Mouse (Mus musculus) gastrocnemius, adult 2 months (tissue): Measurements from ENCODE around the gene Gga2. TPM values are rescaled to one million over a fixed set of nuclear protein-coding genes. Genes with fewer than 3 reads are reported as not detected.

Source experiments
- DNase-seq: peaks from one replicate; pipeline ENCODE4 v3.0.0; 2022
- H3K27ac ChIP-seq: fragments of 200-600 bp; 2 replicates; pipeline ENCODE4 v1.8.1; 2022; ENCODE audit warnings: mild to moderate bottlenecking
- H3K4me3 ChIP-seq: fragments of 200-600 bp; 2 replicates; pipeline ENCODE4 v1.8.1; 2022; ENCODE audit warnings: mild to moderate bottlenecking, moderate library complexity
- CTCF ChIP-seq: fragments of 200-600 bp; IDR thresholded peaks from 2 replicates; pipeline ENCODE4 v1.8.1; 2022; ENCODE audit warnings: antibody characterized with exemption, mild to moderate bottlenecking, moderate library complexity
- intact Hi-C: fragments of 180-260 bp; cut with DNase I; formaldehyde crosslinking; loops from one replicate; pipeline ENCODE4 v1.15.1; 2025
- total RNA-seq, 2 experiments: library from RNA; stranded (reverse); gene quantifications; 2 replicates each; pipeline ENCODE4 v1.2.3; 2021

The Gga2 gene
- total RNA-seq, 2 experiments from 2014 or later = 12.2 to 13.5 TPM

DNA sequence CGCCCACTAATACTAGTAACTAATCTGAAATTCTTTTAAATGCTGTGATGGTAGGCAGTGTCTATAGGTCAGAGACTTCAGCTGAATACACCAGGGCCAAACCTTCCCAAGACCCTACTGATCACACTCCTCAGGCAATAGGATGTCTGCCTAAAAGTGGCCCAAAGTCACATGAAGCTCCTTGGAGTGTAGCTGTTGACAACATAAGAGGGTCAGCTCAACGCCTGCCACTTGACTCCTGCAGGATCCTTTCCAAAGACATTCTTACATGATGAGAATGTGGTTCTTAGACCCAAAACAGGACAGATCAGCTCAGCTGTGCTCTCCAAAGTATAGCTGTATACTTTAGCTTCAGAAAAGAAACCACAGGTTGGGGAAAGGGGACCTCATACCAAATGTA, 78.7 kb downstream of the Gga2 start:
- intact Hi-C loops = no loop called here
- H3K27ac ChIP-seq = no peak overlapping the region
- no peak overlapping the region for H3K4me3 ChIP-seq
- no peak for DNase-seq
- TF ChIP-seq CTCF = no peak

DNA sequence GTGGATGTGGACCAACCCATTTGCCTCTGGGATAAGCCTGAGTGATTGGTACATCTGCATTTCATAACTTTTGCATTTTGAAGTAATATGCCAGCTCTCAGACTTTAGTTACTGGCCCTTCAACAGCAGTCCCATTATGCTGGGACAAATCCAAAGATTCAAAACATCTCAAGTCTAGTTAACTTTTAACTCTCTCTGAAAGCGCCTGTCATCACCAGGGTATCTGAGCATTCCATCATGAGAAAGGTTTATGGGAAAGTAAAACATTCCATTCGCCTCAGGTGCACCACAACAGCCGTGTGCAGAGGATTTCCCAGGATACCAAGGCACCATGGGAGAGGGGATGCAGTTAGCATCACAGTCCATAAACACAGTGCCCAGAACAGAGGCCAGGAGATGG, 79.4 kb downstream of the Gga2 start:
- intact Hi-C loops = no loop called here
- no peak overlapping the region for H3K4me3 ChIP-seq
- no peak for DNase-seq
- no peak overlapping the region for H3K27ac ChIP-seq
- TF ChIP-seq CTCF = no peak

DNA sequence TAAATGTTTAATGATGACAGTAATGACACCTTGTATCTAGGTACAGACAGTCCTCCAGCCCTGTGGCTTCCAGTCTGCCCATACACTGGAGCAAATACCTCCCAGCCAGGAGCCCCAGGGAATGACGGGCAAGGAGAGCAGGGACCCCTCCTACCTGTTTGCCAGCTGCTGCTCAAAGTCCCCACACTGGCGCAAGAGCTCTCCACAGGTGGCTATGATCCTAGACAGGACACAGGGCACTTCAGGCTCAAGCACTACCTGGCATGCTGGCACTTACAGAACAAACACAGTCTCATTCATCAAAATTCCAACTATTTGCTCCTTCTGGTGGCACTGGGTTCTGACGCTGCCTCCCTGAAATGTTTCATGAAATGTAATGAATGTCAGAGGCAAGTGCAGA, 80.0 kb downstream of the Gga2 start:
- intact Hi-C loops = no loop called here
- no peak for TF ChIP-seq CTCF
- Histone ChIP-seq H3K4me3 (no peak overlapping the region), H3K27ac (no peak overlapping the region)
- DNase-seq = no peak

DNA sequence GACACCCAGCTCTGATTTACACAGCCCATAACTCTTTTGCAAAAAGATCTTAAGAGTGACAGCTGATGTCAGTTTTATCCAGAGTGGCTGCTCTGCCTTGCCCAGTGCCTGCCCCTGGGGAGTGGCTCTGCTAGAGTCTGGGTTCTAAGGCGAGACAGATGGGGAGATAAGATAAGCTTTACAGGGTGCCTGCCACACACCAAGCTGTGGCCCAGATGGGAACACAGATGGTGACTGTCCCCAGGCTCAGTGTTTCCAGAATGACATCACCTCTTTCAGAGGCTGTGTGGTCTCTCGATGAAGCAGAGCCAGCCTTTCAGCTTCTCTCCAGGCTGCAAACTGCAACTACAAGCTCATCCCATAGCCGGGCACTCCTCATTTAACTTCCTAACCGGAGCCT, 81.3 kb downstream of the Gga2 start:
- no peak overlapping the region for H3K4me3 ChIP-seq
- TF ChIP-seq CTCF = no peak
- intact Hi-C loops = no loop called here
- H3K27ac ChIP-seq = no peak overlapping the region
- no peak for DNase-seq

DNA sequence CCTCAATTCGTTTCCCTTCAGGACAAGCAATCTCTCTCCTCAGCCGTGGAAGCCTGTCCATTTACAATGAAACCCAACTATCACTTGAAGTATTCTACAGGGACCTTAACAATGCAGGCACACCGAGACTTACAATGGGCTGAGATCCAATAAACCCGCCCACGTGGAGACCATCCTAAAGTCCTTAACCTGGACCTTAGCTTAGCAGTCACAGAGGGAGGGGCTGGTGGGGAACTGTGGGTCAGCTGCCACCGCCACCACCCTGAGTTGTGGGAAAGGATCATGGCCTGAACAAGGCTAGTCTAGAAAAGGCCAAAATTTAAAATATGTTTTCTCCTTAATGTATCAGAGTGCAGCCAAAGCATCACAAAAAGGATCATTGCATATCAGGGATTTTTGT, 81.8 kb downstream of the Gga2 start:
- DNase-seq = no peak
- Histone ChIP-seq H3K27ac (no peak overlapping the region), H3K4me3 (no peak overlapping the region)
- intact Hi-C loops = no loop called here
- TF ChIP-seq CTCF = no peak

DNA sequence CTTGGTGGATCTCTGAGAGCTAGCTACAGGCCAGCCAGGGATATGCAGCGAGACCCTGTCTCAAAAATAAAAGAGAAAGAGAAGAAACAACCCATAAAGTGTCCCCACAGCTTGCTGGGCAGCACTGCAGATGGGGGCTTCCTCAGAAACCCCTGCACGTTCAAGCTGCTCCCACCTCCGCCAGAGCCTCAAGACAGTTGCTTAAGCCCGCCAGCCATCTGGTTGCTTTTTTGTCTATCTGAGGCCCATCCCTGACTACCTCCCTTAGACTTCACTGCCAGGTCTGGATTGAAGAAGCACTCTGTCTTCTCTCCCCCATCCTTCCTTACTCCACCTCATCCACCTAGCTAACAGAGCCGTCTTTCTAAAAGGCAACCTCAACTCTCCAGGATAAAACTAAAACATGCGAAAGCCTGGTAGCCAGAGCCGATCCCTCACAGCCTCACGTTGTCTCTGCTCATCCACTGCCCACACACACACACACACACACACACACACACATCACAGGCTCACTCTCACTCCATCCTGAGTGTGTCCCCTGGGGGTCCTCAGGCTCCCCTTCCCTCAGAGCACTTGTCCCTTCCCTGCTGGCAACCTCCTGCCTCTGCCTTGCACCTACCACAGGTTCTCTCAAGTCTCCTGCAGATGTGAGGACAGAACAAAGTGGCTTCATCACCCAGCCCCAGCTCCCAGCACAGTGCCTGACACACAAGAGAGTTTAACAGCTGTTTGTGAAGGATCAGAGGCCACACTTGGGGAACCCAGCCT, 82.7 kb downstream of the Gga2 start:
- Histone ChIP-seq H3K4me3 (no peak overlapping the region), H3K27ac (no peak overlapping the region)
- DNase-seq = no peak
- no peak for TF ChIP-seq CTCF
- intact Hi-C loops = no loop called here

DNA sequence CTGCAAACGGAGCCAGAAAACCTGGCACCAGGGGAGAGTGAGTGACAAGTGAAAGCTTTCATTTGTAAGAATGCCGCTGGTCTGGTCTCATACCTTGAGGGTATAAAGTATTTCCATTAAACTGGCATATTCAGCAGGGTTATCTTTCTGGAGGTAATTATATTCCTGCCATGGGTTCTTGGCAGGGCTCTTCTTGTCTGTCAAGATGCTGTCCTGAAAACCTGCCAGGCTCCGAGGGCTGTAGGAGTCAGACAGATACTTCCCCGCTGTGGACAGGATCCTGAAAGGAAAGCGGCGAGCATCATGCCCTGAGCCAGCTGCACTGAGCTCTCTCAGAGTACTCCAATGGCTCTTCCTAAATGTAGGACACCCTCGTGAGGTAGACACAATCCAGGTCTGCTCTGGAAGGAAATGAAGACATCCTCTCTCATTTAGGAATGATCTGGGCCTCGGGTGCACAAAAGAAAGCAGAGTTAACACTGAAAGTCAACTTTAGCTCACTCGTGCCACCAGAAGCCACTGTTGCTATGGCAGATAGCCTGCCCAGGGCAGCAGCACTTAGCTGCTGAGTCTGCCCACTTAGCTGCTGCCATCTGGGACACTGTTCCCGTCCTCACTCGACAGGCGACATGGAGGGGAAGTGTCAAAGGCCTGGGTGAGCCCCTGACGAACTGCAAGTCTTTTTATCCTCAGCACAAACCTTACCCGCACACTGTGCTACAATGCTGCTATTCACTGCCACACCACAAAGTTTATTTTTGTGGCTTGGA, 84.0 kb downstream of the Gga2 start:
- no peak for TF ChIP-seq CTCF
- intact Hi-C loops = no loop called here
- H3K27ac ChIP-seq = peak overlapping the region; percentile 44
- H3K4me3 ChIP-seq = no peak overlapping the region
- no peak for DNase-seq

Other genes with a start within 250 kb of the Gga2 start
- under 1 TPM in 1 of 2 experiments, not detected in 1; 0.23 TPM for gene Scnn1b, start 156.2 kb downstream of the Gga2 start, total RNA-seq
- 10 to 100 TPM; 10.5 to 13.9 TPM for gene Cog7, start 39.5 kb downstream of the Gga2 start, total RNA-seq
- gene Ubfd1, start 46.0 kb upstream of the Gga2 start, total RNA-seq = 10 to 100 TPM; 23.2 to 25.5 TPM
- 1 to 10 TPM; 6.6 to 8.2 TPM for gene Ears2, start 46.0 kb upstream of the Gga2 start, total RNA-seq
- 100 to 1,000 TPM; 529 to 848 TPM for gene Ndufab1, start 80.7 kb upstream of the Gga2 start, total RNA-seq
- under 1 TPM; 0.61 to 0.66 TPM for gene Palb2, start 111.8 kb upstream of the Gga2 start, total RNA-seq
- gene Dctn5, start 111.8 kb upstream of the Gga2 start, total RNA-seq = 10 to 100 TPM; 16.4 to 21.1 TPM
- gene Plk1, start 138.2 kb upstream of the Gga2 start, total RNA-seq = under 1 TPM; 0.18 to 0.28 TPM
- gene Ern2, start 165.0 kb upstream of the Gga2 start, total RNA-seq = not detected
- 1 to 10 TPM; 3.1 to 4.2 TPM for gene Chp2, start 198.3 kb upstream of the Gga2 start, total RNA-seq